13 mouse cellular contexts compared by ENCODE assay signal in the genomic region with DNA sequence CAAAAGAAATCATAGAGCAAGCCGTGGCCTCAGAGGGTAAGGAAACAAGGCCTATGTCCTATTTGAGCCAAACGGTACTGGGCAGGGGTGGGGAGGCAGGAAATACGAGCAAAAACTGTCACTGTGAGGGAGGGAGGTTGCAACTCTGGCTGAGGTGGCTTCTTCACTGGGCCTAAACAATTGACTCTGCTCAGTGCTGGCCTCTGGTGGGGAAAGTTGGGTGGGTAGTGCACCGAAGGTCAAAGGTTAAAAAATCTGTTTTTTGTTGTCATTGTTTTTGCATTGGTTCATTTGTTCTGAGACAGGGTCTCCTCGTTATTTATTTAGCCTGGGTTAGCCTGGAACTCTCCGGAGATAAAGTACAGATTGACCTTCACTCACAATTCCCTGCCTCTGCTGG. TPM values are rescaled to one million over a fixed set of nuclear protein-coding genes. Genes with fewer than 3 reads are reported as not detected.
DNase-seq lines count a peak whose midpoint lies in the region; ATAC-seq and TF ChIP-seq lines count a peak whose summit lies in the region.
"Had no signal": no experiment of that assay in that cellular context is flagged by ENCODE, and none has a peak within 500 bp of the region (broad histone marks: within the 10 kb centered on the region; RNA-seq: fewer than 3 reads in every experiment).

No protein-coding gene starts in this region.

- no peak overlapping the region for H3K4me3 ChIP-seq in lung, adult 2 months (replicated peaks; ENCODE audit: extremely low read depth, low read depth, low read length)
- H3K4me3 ChIP-seq: limb, embryonic 10.5 days; midbrain, embryonic 13.5 days had no signal

- TF ChIP-seq POLR2A in lung, adult 2 months (IDR thresholded peaks at IDR 0.05; ENCODE audit: borderline replicate concordance, extremely low read depth, low read depth, low read length), result no peak

- H3K4me1 ChIP-seq in lung, adult 2 months (ENCODE audit: control insufficient read depth, insufficient read depth, low read length), result no peaks in the 10 kb centered on the region
- H3K4me1 ChIP-seq: limb, embryonic 10.5 days; midbrain, embryonic 13.5 days had no signal

- 56% methylated on average over 6 of the region's 6 CpGs for WGBS in lung, adult 2 months

- no peak for ATAC-seq in cerebellum, adult (ENCODE audit: insufficient number of reproducible peaks, low FRiP score, low TSS enrichment)
- ATAC-seq: midbrain, embryonic 13.5 days had no signal

- DNase-seq in adrenal gland, postnatal 25 days, result peak; percentile 3
- no peak for DNase-seq in adrenal gland, postnatal 4 days (ENCODE audit: low spot score in 2 of 2)
- DNase-seq in lung, adult 2 months, result no peak
- no peak for DNase-seq in lung, postnatal 4 days
- peak; percentile 6 for DNase-seq in c-Kit-positive CD71-negative TER-119-negative erythroid progenitor cells, embryonic 14.5 days (ENCODE audit: low read depth)
- DNase-seq in thymus, postnatal 14 days, result peak; percentile 38
- DNase-seq in ovary, postnatal 36 days (ENCODE audit: low spot score), result no peak
- DNase-seq: gastrocnemius, postnatal 36 days; right cerebral cortex, adult 18-20 months had no signal

- TF ChIP-seq CTCF in lung, adult 2 months (IDR thresholded peaks at IDR 0.05; ENCODE audit: insufficient read depth, low read length), result peak; percentile 25; the same call in 1 of the 2 replicates

RNA-seq across cellular contexts. Expression of a gene that starts 1.2 kb away (rescaled TPM):
- total RNA-seq in adrenal gland, postnatal 25 days (2021), result not detected in 2 replicates
- total RNA-seq in adrenal gland, postnatal 4 days (2021), result not detected
- polyA plus RNA-seq in lung, adult 2 months (2012; rRNA removed), result not detected in 2 replicates
- total RNA-seq: gastrocnemius, postnatal 36 days had no signal
- polyA plus RNA-seq: intestine, embryonic 14.5 days; limb, embryonic 10.5 days; midbrain, embryonic 13.5 days had no signal

Comparison
In these comparisons a context has a peak if more than half of its experiments do, and no peak if none do; other contexts are left out.
1. DNase-seq: peak in adrenal gland, postnatal 25 days (single experiment), c-Kit-positive CD71-negative TER-119-negative erythroid progenitor cells, embryonic 14.5 days (single experiment) and thymus, postnatal 14 days (single experiment); none in adrenal gland, postnatal 4 days (0 of 2), lung, adult 2 months (single experiment), lung, postnatal 4 days (0 of 2) and ovary, postnatal 36 days (single experiment).